Mouse (Mus musculus): ENCODE data around the gene 2310034C09Rik. TPM values are rescaled to one million over a fixed set of nuclear protein-coding genes. Genes with fewer than 3 reads are reported as not detected.

Gene 2310034C09Rik
- polyA plus RNA-seq, 1 experiment from 2014 or later = not detected

Other genes starting within 250 kb of the 2310034C09Rik start
- 0.44 TPM in 1 of 2 replicates, not detected in the other for gene Cldn8, start 195.7 kb upstream of the 2310034C09Rik start, polyA plus RNA-seq (2015; fragmentation: Nextera tagmentation; extraction: Ambion mirVana)
- not detected in 2 replicates for gene Krtap24-1, start 146.6 kb upstream of the 2310034C09Rik start, polyA plus RNA-seq (2015; fragmentation: Nextera tagmentation; extraction: Ambion mirVana)
- not detected in 2 replicates for gene 2310079G19Rik, start 131.2 kb upstream of the 2310034C09Rik start, polyA plus RNA-seq (2015; fragmentation: Nextera tagmentation; extraction: Ambion mirVana)
- gene Krtap26-1, start 111.1 kb upstream of the 2310034C09Rik start, polyA plus RNA-seq (2015; fragmentation: Nextera tagmentation; extraction: Ambion mirVana) = not detected in 2 replicates
- gene Krtap27-1, start 87.2 kb upstream of the 2310034C09Rik start, polyA plus RNA-seq (2015; fragmentation: Nextera tagmentation; extraction: Ambion mirVana) = not detected in 2 replicates
- not detected in 2 replicates for gene 2310061N02Rik, start 50.9 kb upstream of the 2310034C09Rik start, polyA plus RNA-seq (2015; fragmentation: Nextera tagmentation; extraction: Ambion mirVana)
- gene Krtap13-1, start 30.0 kb upstream of the 2310034C09Rik start, polyA plus RNA-seq (2015; fragmentation: Nextera tagmentation; extraction: Ambion mirVana) = not detected in 2 replicates
- gene Krtap13, start 7.2 kb upstream of the 2310034C09Rik start, polyA plus RNA-seq (2015; fragmentation: Nextera tagmentation; extraction: Ambion mirVana) = not detected in 2 replicates
- gene 2310057N15Rik, start 15.4 kb downstream of the 2310034C09Rik start, polyA plus RNA-seq (2015; fragmentation: Nextera tagmentation; extraction: Ambion mirVana) = not detected in 2 replicates
- not detected in 2 replicates for gene Gm5965, start 19.0 kb downstream of the 2310034C09Rik start, polyA plus RNA-seq (2015; fragmentation: Nextera tagmentation; extraction: Ambion mirVana)
- not detected in 2 replicates for gene Gm20741, start 53.4 kb downstream of the 2310034C09Rik start, polyA plus RNA-seq (2015; fragmentation: Nextera tagmentation; extraction: Ambion mirVana)
- not detected in 2 replicates for gene Krtap15, start 61.4 kb downstream of the 2310034C09Rik start, polyA plus RNA-seq (2015; fragmentation: Nextera tagmentation; extraction: Ambion mirVana)
- gene Krtap14, start 67.3 kb downstream of the 2310034C09Rik start, polyA plus RNA-seq (2015; fragmentation: Nextera tagmentation; extraction: Ambion mirVana) = not detected in 2 replicates
- not detected in 2 replicates for gene Krtap19-1, start 110.6 kb downstream of the 2310034C09Rik start, polyA plus RNA-seq (2015; fragmentation: Nextera tagmentation; extraction: Ambion mirVana)
- not detected in 2 replicates for gene Krtap19-2, start 115.4 kb downstream of the 2310034C09Rik start, polyA plus RNA-seq (2015; fragmentation: Nextera tagmentation; extraction: Ambion mirVana)
- not detected in 2 replicates for gene Krtap19-3, start 119.2 kb downstream of the 2310034C09Rik start, polyA plus RNA-seq (2015; fragmentation: Nextera tagmentation; extraction: Ambion mirVana)
- not detected in 2 replicates for gene Krtap19-4, start 126.2 kb downstream of the 2310034C09Rik start, polyA plus RNA-seq (2015; fragmentation: Nextera tagmentation; extraction: Ambion mirVana)
- gene Krtap19-5, start 137.6 kb downstream of the 2310034C09Rik start, polyA plus RNA-seq (2015; fragmentation: Nextera tagmentation; extraction: Ambion mirVana) = not detected in 2 replicates
- not detected in 2 replicates for gene Krtap19-9b, start 173.4 kb downstream of the 2310034C09Rik start, polyA plus RNA-seq (2015; fragmentation: Nextera tagmentation; extraction: Ambion mirVana)
- gene Krtap16-3, start 204.0 kb downstream of the 2310034C09Rik start, polyA plus RNA-seq (2015; fragmentation: Nextera tagmentation; extraction: Ambion mirVana) = not detected in 2 replicates

Data from neural tube, embryonic 13.5 days (tissue).